Mouse (Mus musculus) CD4-positive naive resting alpha-beta T cell, adult 57 days (primary cell): ENCODE data around the gene Gkn3. TPM values are rescaled to one million over a fixed set of nuclear protein-coding genes. Genes with fewer than 3 reads are reported as not detected.

Experiments used
- total RNA-seq: library from RNA; stranded (reverse); gene quantifications from one replicate; pipeline ENCODE4 v1.2.4, GENCODE M21; 2023

Gene Gkn3
- total RNA-seq = not detected

GRCm38 (mm10) chr6:87388877-87389276, at the start of gene Gkn3:
Gkn3 (minus strand) TSS chr6:87388935.

DNA sequence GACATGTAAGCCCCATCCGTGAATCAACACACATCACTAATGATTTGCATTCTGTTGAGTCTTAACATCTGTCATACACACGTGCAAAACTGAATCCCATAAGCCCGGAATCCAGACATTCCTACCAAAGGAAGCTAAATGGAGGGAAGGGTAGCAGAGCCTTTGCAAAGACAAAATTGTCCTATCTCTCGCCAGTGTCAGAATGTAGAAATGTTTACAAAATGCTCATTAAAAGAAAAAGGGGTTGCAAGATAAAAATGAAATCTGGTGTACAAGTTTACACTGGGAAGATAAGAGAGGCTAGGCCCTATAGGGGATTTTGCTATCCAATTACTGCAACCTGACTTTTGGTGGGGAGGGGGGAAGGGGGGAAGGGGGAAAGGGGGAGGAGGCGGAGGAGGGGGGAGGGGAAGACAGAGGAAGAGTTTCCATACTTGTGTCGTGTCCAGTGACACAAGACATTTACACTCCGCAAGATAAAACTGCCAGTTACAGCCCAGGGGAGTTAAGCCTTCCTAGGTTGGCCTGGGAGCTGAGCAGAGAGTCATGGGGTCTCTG, 39.8 kb upstream of the Gkn3 start, which contains the start of gene Bmp10:
Gene Bmp10, plus strand, starts transcription at position 508 of the 558 bp plus-strand sequence.

GRCm38 (mm10) chr6:87373057-87373456, 15.7 kb downstream of the Gkn3 start, which contains the start of gene Gkn2:
Gkn2 (plus strand) TSS chr6:87373357.

GRCm38 (mm10) chr6:87350829-87351228, 37.9 kb downstream of the Gkn3 start, which contains the start of gene Gkn1:
Gkn1 (minus strand) TSS chr6:87350942.

DNA sequence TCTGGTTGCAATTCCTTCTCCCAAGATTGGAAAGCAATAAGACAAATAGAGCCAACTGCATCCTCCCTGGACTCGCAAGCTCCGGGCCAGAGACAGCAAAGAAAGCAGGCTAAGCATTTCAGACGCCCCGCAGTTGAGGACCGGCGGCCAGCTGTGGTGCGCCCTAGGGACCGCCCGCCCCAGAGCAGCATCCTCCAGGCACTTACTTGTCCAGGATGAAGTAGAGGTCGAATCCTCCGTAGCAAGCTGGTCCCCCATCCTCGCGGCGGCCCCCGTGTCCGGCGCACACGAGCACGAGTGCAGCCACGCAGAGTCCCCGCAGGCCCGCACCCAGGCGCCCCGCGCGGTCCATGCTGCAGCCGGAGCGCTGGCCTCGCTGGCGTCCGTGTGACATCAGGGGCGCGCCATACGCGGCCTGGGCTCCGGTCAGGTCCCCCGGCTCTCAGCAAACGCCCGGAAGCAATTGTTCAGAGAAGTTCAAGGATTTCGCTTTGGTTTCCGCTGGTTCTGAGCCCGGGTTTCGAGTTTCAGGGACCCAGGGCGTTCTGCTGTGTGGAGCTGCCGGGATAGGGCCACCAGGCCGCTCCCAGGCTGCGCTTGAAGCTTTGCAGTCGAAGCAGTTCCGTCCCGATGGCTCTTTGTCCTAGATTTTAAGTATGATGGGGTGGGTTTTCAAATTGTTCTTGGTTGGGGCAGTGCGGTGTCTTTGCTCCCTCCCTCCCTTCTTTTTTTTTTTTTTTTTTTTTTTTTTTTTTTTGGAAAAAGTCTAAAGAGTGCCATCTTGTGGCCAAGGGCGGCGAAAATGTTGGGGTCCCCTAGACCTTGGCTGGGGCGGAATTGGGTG, 53.4 kb downstream of the Gkn3 start, which contains the start of gene Antxr1:
Gene Antxr1, minus strand, starts transcription at position 731 of the 844 bp plus-strand sequence.

Other genes with a start within 250 kb of the Gkn3 start
- gene Antxr1, start 53.1 kb downstream of the Gkn3 start, total RNA-seq = 1.1 TPM
- not detected for gene Gkn1, start 38.0 kb downstream of the Gkn3 start, total RNA-seq
- not detected for gene Gkn2, start 15.6 kb downstream of the Gkn3 start, total RNA-seq
- not detected for gene Bmp10, start 40.1 kb upstream of the Gkn3 start, total RNA-seq
- gene Arhgap25, start 144.3 kb upstream of the Gkn3 start, total RNA-seq = 87.8 TPM
- not detected for gene Prokr1, start 201.8 kb upstream of the Gkn3 start, total RNA-seq